8 mouse cellular contexts compared by ENCODE assay signal in the genomic region with DNA sequence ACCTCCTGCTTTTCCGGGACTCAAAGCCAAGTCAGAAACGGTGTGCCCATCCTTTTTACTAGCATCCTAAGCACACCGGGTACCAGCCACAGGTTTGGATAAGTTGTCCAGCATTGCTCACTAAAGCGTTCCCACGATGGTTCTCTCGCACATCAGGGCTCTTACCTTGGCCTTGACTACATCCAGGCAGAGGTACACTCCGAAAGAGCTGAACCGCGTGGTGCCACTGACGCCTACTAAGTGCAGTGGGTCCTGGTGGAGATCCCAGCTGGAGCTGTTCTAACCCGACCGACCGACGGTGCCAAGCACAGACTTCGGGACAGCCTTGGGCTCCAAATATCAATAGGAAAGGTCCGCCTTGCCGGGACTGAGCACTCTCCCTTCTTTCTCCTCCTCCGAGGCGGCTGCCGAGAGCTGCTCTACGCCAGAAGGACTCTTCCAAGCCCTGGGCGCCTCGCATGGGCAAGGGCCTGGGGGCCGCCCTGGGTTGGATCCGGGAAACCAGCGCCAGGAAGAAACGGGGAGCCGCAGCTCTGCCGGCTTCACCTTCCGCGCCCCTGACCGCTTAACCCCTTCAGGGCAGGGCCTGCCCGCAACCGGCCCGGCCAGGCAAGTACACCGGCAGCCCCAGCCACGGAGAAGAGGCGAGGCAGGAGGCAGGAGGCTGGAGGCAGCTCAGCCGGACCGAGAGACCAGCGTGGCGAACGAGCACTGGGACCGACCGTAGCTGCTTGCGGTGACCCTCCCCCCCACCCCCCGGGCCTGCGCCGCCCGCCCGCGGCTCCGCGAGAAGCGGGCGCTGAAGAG. TPM values are rescaled to one million over a fixed set of nuclear protein-coding genes. Genes with fewer than 3 reads are reported as not detected.
DNase-seq lines count a peak whose midpoint lies in the region; ATAC-seq and TF ChIP-seq lines count a peak whose summit lies in the region.

No protein-coding gene starts in this region.

- H3K4me1 ChIP-seq in E14TG2a.4 (replicated peaks; ENCODE audit: low read depth, low read length) = peaks cover 44% of the 10 kb centered on the region
- peaks cover 1% of the 10 kb centered on the region; the same call in 1 of the 2 replicates for H3K4me1 ChIP-seq in bone marrow, adult 2 months (ENCODE audit: control insufficient read depth, insufficient read depth, low read length)
- peaks cover 38% of the 10 kb centered on the region for H3K4me1 ChIP-seq in forebrain, embryonic 10.5 days
- H3K4me1 ChIP-seq in heart, postnatal 0 days (ENCODE audit: control insufficient read depth, insufficient read depth) = peaks cover 23% of the 10 kb centered on the region
- peaks cover 15% of the 10 kb centered on the region for H3K4me1 ChIP-seq in lung, postnatal 0 days (ENCODE audit: insufficient read depth, low read depth, low read length)

- ATAC-seq in heart, postnatal 0 days (ENCODE audit: insufficient read depth, low read depth) = peak; percentile 28
- peak; percentile 20 for ATAC-seq in lung, postnatal 0 days

- peak; percentile 73 for DNase-seq in forebrain, embryonic 10.5 days (ENCODE audit: extremely low spot score, low spot score)
- peak; percentile 15 for DNase-seq in heart, postnatal 0 days (ENCODE audit: low spot score)
- DNase-seq in kidney, postnatal 25 days = peak; percentile 46 to 71
- DNase-seq in lung, postnatal 0 days (ENCODE audit: low spot score) = peak; percentile 46
- DNase-seq in ovary, postnatal 36 days (ENCODE audit: low spot score) = peak; percentile 51
- DNase-seq in urinary bladder, postnatal 4 days (ENCODE audit: low spot score in 2 of 2) = peak; percentile 40 to 60

- peak overlapping the region; percentile 89 for H3K9ac ChIP-seq in heart, postnatal 0 days (replicated peaks; ENCODE audit: low read depth, low read length)
- peak overlapping the region; percentile 74 for H3K9ac ChIP-seq in lung, postnatal 0 days (replicated peaks; ENCODE audit: low read depth)

- WGBS in bone marrow, adult 2 months = 3% methylated on average over 55 of the region's 56 CpGs
- under 1% methylated on average over 55 of the region's 56 CpGs for WGBS in forebrain, embryonic 10.5 days
- under 1% methylated on average over 47 of the region's 56 CpGs for WGBS in heart, postnatal 0 days
- WGBS in lung, postnatal 0 days = 2% methylated on average over 44 of the region's 56 CpGs

- no peaks in the 10 kb centered on the region for H3K36me3 ChIP-seq in E14TG2a.4 (ENCODE audit: insufficient read depth, low read length)
- no peaks in the 10 kb centered on the region for H3K36me3 ChIP-seq in forebrain, embryonic 10.5 days (replicated peaks)
- H3K36me3 ChIP-seq in heart, postnatal 0 days (replicated peaks; ENCODE audit: control insufficient read depth, insufficient read depth, low read length) = no peaks in the 10 kb centered on the region
- H3K36me3 ChIP-seq in lung, postnatal 0 days (ENCODE audit: insufficient read depth, low read length) = no peaks in the 10 kb centered on the region

- TF ChIP-seq CTCF in E14TG2a.4 (conservative IDR thresholded peaks at IDR 0.05; ENCODE audit: low read length) = no peak
- no peak for TF ChIP-seq CTCF in bone marrow, adult 2 months (IDR thresholded peaks at IDR 0.05; ENCODE audit: control insufficient read depth, insufficient read depth, low read length)
- TF ChIP-seq CTCF in heart, postnatal 0 days (IDR thresholded peaks at IDR 0.05; ENCODE audit: low read depth) = no peak
- no peak for TF ChIP-seq CTCF in lung, postnatal 0 days (IDR thresholded peaks at IDR 0.05)

- no peak for TF ChIP-seq POLR2A in bone marrow, adult 2 months (IDR thresholded peaks at IDR 0.05; ENCODE audit: borderline replicate concordance, control insufficient read depth, low read depth, low read length)

- H3K4me3 ChIP-seq in E14TG2a.4 (replicated peaks; ENCODE audit: low read length) = peak overlapping the region; percentile 95
- H3K4me3 ChIP-seq in bone marrow, adult 2 months (replicated peaks; ENCODE audit: control insufficient read depth, low read depth, low read length) = peak overlapping the region; percentile 12
- peak overlapping the region; percentile 85 for H3K4me3 ChIP-seq in forebrain, embryonic 10.5 days
- H3K4me3 ChIP-seq in heart, postnatal 0 days (ENCODE audit: low read depth, low read length) = peak overlapping the region; percentile 93
- peak overlapping the region; percentile 94 for H3K4me3 ChIP-seq in lung, postnatal 0 days (ENCODE audit: low read depth, low read length)

- peak overlapping the region; percentile 91 for H3K4me2 ChIP-seq in heart, postnatal 0 days (ENCODE audit: low read depth, low read length)
- H3K4me2 ChIP-seq in lung, postnatal 0 days (replicated peaks; ENCODE audit: low read depth, low read length) = peak overlapping the region; percentile 98

- no peaks in the 10 kb centered on the region for H3K9me3 ChIP-seq in E14TG2a.4 (ENCODE audit: low read length)
- no peaks in the 10 kb centered on the region for H3K9me3 ChIP-seq in forebrain, embryonic 10.5 days
- H3K9me3 ChIP-seq in heart, postnatal 0 days (replicated peaks; ENCODE audit: control insufficient read depth, low read length) = no peaks in the 10 kb centered on the region
- H3K9me3 ChIP-seq in lung, postnatal 0 days (ENCODE audit: low read length) = no peaks in the 10 kb centered on the region

- no peak overlapping the region for H3K27ac ChIP-seq in bone marrow, adult 2 months (ENCODE audit: control insufficient read depth, insufficient read depth, low read depth, low read length, poor library complexity)
- H3K27ac ChIP-seq in forebrain, embryonic 10.5 days = peak overlapping the region; percentile 95
- H3K27ac ChIP-seq in heart, postnatal 0 days (ENCODE audit: low read depth) = peak overlapping the region; percentile 87
- peak overlapping the region; percentile 87 for H3K27ac ChIP-seq in lung, postnatal 0 days (ENCODE audit: low read length)

- TF ChIP-seq EP300 in heart, postnatal 0 days (IDR thresholded peaks at IDR 0.05; ENCODE audit: low read depth) = no peak
- no peak for TF ChIP-seq EP300 in lung, postnatal 0 days (IDR thresholded peaks at IDR 0.05)

- H3K27me3 ChIP-seq in E14TG2a.4 (ENCODE audit: insufficient read depth, low read length) = peaks cover 9% of the 10 kb centered on the region
- peaks cover 6% of the 10 kb centered on the region; the same call in 1 of the 2 replicates for H3K27me3 ChIP-seq in forebrain, embryonic 10.5 days (ENCODE audit: poor library complexity, severe bottlenecking)
- H3K27me3 ChIP-seq in heart, postnatal 0 days (ENCODE audit: control insufficient read depth, insufficient read depth, low read length) = no peaks in the 10 kb centered on the region
- H3K27me3 ChIP-seq in lung, postnatal 0 days (replicated peaks; ENCODE audit: insufficient read depth, low read length) = no peaks in the 10 kb centered on the region

RNA-seq across cellular contexts. Expression of a gene that starts 0.8 kb away (rescaled TPM):
- 0.63 and 2.1 TPM in 2 replicates for polyA plus RNA-seq in bone marrow, adult 2 months (2011; ENCODE audit: insufficient read depth, insufficient read length, low replicate concordance, missing spikeins)
- polyA plus RNA-seq in forebrain, embryonic 10.5 days (2016; fragmentation: Nextera tagmentation; extraction: Ambion mirVana) = 5.1 and 5.5 TPM in 2 replicates
- 39.4 and 41.0 TPM in 2 replicates for total RNA-seq in heart, postnatal 0 days (2014; rRNA removed; ENCODE audit: low replicate concordance)
- polyA plus RNA-seq in heart, postnatal 0 days (2015; fragmentation: Nextera tagmentation; extraction: Ambion mirVana) = 5.9 and 6.0 TPM in 2 replicates
- 5.2 and 5.6 TPM in 2 replicates for polyA plus RNA-seq in lung, postnatal 0 days (2015; fragmentation: Nextera tagmentation; extraction: Ambion mirVana)

Comparison
In these comparisons a context has a peak if more than half of its experiments do, and no peak if none do; other contexts are left out.
1. H3K4me3 ChIP-seq: peak in every context shown above with its lines; median percentile 95 in E14TG2a.4; 94 in lung, postnatal 0 days; 93 in heart, postnatal 0 days; 85 in forebrain, embryonic 10.5 days; 12 in bone marrow, adult 2 months.
2. DNase-seq: peak in every context shown above with its lines; median percentile 73 in forebrain, embryonic 10.5 days; 58 in kidney, postnatal 25 days; 51 in ovary, postnatal 36 days; 50 in urinary bladder, postnatal 4 days; 46 in lung, postnatal 0 days; 15 in heart, postnatal 0 days.